Mouse (Mus musculus) intestine, postnatal 0 days (tissue): Measurements from ENCODE around the gene Irf6. TPM values are rescaled to one million over a fixed set of nuclear protein-coding genes. Genes with fewer than 3 reads are reported as not detected.
A peak's percentile ranks its signal among the peaks of the same experiment; 100 is the strongest.

Experiments
- ATAC-seq: fragments of 200-750 bp; cut with Nextera tagmentation; 2 replicates; pipeline ENCODE4 v1.8.0; 2017; ENCODE audit warnings: mild to moderate bottlenecking, moderate TSS enrichment, moderate library complexity
- H3K27ac ChIP-seq: fragments of 300-500 bp; sonication (generic); 2 replicates; pipeline ENCODE4 v1.5.1; 2014; ENCODE audit warnings: mild to moderate bottlenecking, low read depth, low read length, moderate library complexity
- H3K27me3 ChIP-seq: fragments of 300-500 bp; sonication (generic); replicated peaks from 2 replicates; pipeline ENCODE4 v1.6.1; 2014; ENCODE audit warnings: low read length, mixed read lengths; ENCODE audit not compliant: control insufficient read depth, insufficient read depth
- H3K36me3 ChIP-seq: fragments of 300-500 bp; sonication (generic); 2 replicates; pipeline ENCODE4 v1.6.1; 2014; ENCODE audit warnings: mild to moderate bottlenecking, moderate library complexity; ENCODE audit not compliant: control insufficient read depth, insufficient read depth
- H3K4me1 ChIP-seq: fragments of 300-500 bp; sonication (generic); replicated peaks from 2 replicates; pipeline ENCODE4 v1.6.1; 2014; ENCODE audit warnings: antibody characterized with exemption, low read length, mixed read lengths; ENCODE audit not compliant: control insufficient read depth, insufficient read depth
- H3K4me2 ChIP-seq: fragments of 300-500 bp; sonication (generic); replicated peaks from 2 replicates; pipeline ENCODE4 v1.6.1; 2014; ENCODE audit warnings: low read depth, mild to moderate bottlenecking, moderate library complexity
- H3K4me3 ChIP-seq: fragments of 300-500 bp; sonication (generic); 2 replicates; pipeline ENCODE4 v1.5.1; 2014; ENCODE audit warnings: low read depth, low read length
- H3K9ac ChIP-seq: fragments of 300-500 bp; sonication (generic); 2 replicates; pipeline ENCODE4 v1.6.1; 2014; ENCODE audit warnings: mild to moderate bottlenecking, low read depth, low read length
- H3K9me3 ChIP-seq: fragments of 300-500 bp; sonication (generic); 2 replicates; pipeline ENCODE4 v1.6.1; 2016; ENCODE audit warnings: mixed run types; ENCODE audit not compliant: control insufficient read depth
- CTCF ChIP-seq: sonication (generic); IDR thresholded peaks from 2 replicates; pipeline ENCODE4 v1.5.1; 2016; ENCODE audit warnings: low read depth, mild to moderate bottlenecking, control low read depth, antibody characterized with exemption, moderate library complexity
- WGBS: fragments of 180-500 bp; shearing (Covaris S2); extraction: QIAGEN DNeasy Blood & Tissue Kit; methylation state at CpG from one replicate; pipeline ENCODE4 v1.1.7; 2014; 5-methylcytosine and 5-hydroxymethylcytosine counted together
- polyA plus RNA-seq: library from polyadenylated mRNA; unstranded; fragments of >200 nt; fragmentation: Nextera tagmentation; extraction: Ambion mirVana; gene quantifications from 2 replicates; pipeline ENCODE4 v1.2.1, GENCODE M21; 2015

Gene Irf6
- polyA plus RNA-seq, 1 experiment from 2014 or later: 48.3 TPM

GRCm38 (mm10) chr1:193191675-193192283 is 38.9 kb downstream of the Irf6 start:
- H3K4me3 ChIP-seq: no peak overlapping the region
- 87% methylated on average over 7 of the region's 7 CpGs for WGBS

DNA sequence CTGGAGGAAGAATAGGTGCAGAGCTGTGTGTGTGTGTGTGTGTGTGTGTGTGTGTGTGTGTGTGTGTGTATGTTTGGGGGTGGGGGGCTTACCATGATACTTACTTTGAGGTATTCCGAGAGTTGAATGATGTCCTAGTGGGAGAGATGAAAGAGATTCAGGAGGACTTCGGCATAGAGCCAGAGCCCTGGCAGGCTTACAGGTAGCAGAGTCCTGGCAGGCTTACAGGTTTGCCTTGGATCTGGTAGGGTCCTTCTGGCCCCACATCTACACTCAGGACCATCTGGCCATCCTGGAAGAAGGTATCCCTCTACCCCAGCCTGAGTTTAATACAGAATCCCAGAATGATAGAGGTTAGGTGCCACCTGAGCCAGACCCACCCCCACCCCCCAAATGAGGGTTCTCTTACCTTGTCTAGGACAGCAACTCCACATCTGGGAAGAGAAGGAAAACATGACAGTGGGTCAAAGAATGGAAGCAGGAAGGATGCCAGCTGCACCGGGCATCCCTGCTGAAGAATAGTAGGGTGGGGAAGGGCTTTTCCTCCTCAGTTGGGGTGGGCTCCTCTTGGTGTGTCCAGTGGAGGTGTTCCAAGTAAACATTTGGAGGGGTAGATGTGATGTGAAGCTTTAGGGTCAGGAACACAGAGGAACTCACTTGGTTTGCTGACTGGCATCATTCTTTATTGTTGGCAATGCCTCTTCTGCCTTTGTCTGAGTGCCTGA is 41.7 kb downstream of the Irf6 start:
- WGBS: 81% methylated on average over 3 of the region's 3 CpGs
- Histone ChIP-seq H3K4me2 (no peak overlapping the region), H3K9me3 (no peaks in the 10 kb centered on the region), H3K36me3 (no peaks in the 10 kb centered on the region), H3K4me3 (no peak overlapping the region), H3K4me1 (0 out of 2 replicates have a peak, but pooled peaks cover 4% of the 10 kb centered on the region), H3K27me3 (no peaks in the 10 kb centered on the region), H3K9ac (no peak overlapping the region), H3K27ac (no peak overlapping the region)
- TF ChIP-seq CTCF: no peak
- no peak for ATAC-seq

More at GRCm38 (mm10) chr1:193191675-193192283, 38.9 kb downstream of the Irf6 start:
- Histone ChIP-seq H3K36me3 (no peaks in the 10 kb centered on the region), H3K9me3 (no peaks in the 10 kb centered on the region), H3K9ac (no peak overlapping the region), H3K27ac (no peak overlapping the region), H3K4me2 (no peak overlapping the region), H3K4me1 (0 out of 2 replicates have a peak, but pooled peaks cover 17% of the 10 kb centered on the region), H3K27me3 (no peaks in the 10 kb centered on the region)
- TF ChIP-seq CTCF: no peak
- no peak for ATAC-seq

GRCm38 (mm10) chr1:193195169-193195810 is 42.4 kb downstream of the Irf6 start:
- 72% methylated on average over 3 of the region's 3 CpGs for WGBS
- Histone ChIP-seq H3K9me3 (no peaks in the 10 kb centered on the region), H3K4me2 (no peak overlapping the region), H3K36me3 (no peaks in the 10 kb centered on the region), H3K4me1 (no peaks in the 10 kb centered on the region), H3K9ac (no peak overlapping the region), H3K4me3 (no peak overlapping the region), H3K27me3 (no peaks in the 10 kb centered on the region), H3K27ac (no peak overlapping the region)
- no peak for TF ChIP-seq CTCF
- ATAC-seq: no peak

DNA sequence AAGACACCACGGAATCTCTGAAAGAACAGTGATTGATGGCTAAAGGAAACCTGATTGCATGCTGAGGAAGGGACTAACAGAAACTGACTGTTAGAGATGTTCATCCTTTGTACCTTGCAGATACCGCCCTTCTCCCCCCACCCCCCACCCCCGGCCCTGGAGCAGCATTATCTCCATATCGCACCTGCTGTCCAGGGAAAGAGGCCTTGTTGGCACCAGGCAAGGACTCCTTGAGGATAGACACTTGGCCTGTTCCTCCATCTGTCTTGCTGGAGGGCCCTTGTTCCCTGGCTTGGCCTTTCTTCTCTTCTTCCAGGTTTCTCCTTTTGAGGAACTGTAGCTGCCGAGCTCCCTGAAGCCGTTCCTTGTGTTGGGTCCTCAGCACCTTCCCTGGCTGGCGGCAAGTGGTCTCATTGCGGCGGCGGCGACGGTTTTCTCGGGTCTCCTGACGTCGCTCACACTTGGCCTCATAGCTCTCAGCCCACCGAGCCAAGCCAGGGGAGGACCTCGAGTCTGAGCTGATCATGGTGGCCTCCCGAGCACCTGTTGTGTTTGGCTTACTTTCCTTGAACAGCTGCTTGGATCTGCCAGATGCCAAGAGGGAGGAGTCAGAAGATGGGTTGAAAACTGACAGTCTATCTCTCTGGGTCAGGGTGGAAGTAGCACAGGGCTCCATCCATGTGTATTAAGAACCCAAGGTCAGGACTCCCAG is 44.7 kb downstream of the Irf6 start:
- no peaks in the 10 kb centered on the region for H3K9me3 ChIP-seq
- TF ChIP-seq CTCF: no peak
- WGBS: 83% methylated on average over 18 of the region's 18 CpGs

DNA sequence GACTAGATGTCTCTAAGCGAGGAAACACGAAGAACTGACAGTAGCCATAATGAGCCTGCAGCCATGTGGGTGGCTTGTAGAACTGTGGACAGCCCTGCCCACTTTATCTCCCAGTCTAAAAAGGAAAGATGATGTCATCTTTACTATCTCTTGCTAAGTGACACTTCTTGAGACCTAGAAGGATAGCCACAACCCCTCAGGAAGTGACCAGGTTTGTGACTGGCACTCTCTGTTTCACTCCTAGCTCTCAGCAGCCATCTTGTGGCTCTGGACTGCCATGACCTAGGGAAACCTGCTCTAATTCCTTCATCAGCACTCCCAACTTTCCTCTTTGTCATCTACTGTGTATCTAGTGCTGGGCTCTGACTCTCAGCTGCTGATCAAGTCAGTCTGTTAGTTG is 45.4 kb downstream of the Irf6 start:
- H3K4me3 ChIP-seq: no peak overlapping the region
- no peaks in the 10 kb centered on the region for H3K27me3 ChIP-seq
- peak; percentile 73 for TF ChIP-seq CTCF
- H3K36me3 ChIP-seq: no peaks in the 10 kb centered on the region
- H3K27ac ChIP-seq: no peak overlapping the region
- no peaks in the 10 kb centered on the region for H3K9me3 ChIP-seq
- ATAC-seq: peak; percentile 54
- 84% methylated on average over 2 of the region's 2 CpGs for WGBS
- no peaks in the 10 kb centered on the region for H3K4me1 ChIP-seq
- H3K4me2 ChIP-seq: no peak overlapping the region
- H3K9ac ChIP-seq: no peak overlapping the region

More for the DNA sequence above, 44.7 kb downstream of the Irf6 start:
- no peaks in the 10 kb centered on the region for H3K36me3 ChIP-seq
- no peaks in the 10 kb centered on the region for H3K27me3 ChIP-seq
- H3K9ac ChIP-seq: no peak overlapping the region
- ATAC-seq: no peak
- no peak overlapping the region for H3K4me3 ChIP-seq
- H3K4me2 ChIP-seq: no peak overlapping the region
- no peak overlapping the region for H3K27ac ChIP-seq
- no peaks in the 10 kb centered on the region for H3K4me1 ChIP-seq
